In the genomic region with DNA sequence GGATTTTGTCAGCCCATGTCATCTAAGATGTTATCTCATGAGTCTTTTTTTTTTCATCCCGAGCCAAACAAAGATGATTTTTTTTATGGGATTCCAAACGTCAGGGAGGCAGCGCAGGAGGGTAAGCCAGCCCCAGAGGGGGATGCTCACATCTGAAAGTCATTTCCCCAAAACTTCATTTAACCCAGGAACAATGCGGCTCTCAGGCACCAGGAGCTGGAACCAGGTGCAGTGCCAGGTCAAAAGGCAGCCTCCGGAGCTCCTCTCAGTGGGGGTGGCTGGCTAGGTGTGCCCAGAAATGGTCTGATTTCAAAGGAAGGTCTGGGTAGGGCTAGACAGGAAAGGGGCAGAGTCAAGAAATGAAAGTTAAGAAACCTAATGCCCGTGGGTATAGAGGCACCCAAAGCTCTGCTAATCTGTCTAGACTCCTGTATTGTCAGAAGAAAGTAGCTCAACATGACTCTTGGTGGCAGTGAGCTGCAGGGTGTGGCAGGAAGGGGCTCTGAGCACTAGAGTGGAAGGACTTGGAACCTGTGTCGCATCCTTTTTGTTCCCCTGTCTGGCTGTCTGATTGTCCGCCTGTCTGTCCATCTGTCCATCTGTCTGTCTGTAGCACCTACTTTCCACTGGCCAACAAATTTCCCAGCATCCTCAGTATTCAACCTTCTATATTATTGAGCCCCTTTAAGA, we compare ENCODE assay signal across 9 mouse cellular contexts.
A peak's percentile ranks its signal among the peaks of the same experiment; 100 is the strongest.
DNase-seq lines count a peak whose midpoint lies in the region; ATAC-seq and TF ChIP-seq lines count a peak whose summit lies in the region.
"Had no signal": no experiment of that assay in that cellular context is flagged by ENCODE, and none has a peak within 500 bp of the region (broad histone marks: within the 10 kb centered on the region; RNA-seq: fewer than 3 reads in every experiment).

No protein-coding gene starts in this region.

- no peak overlapping the region for H3K9ac ChIP-seq in intestine, postnatal 0 days (ENCODE audit: low read depth, low read length)
- H3K9ac ChIP-seq: liver, embryonic 13.5 days had no signal

- no peaks in the 10 kb centered on the region for H3K9me3 ChIP-seq in embryonic facial prominence, embryonic 10.5 days
- no peaks in the 10 kb centered on the region for H3K9me3 ChIP-seq in intestine, postnatal 0 days (ENCODE audit: control insufficient read depth)
- H3K9me3 ChIP-seq: liver, embryonic 13.5 days had no signal

- H3K4me2 ChIP-seq in intestine, postnatal 0 days (replicated peaks; ENCODE audit: low read depth) = peak overlapping the region; percentile 27
- H3K4me2 ChIP-seq: liver, embryonic 13.5 days had no signal

- peaks cover 48% of the 10 kb centered on the region for H3K4me1 ChIP-seq in embryonic facial prominence, embryonic 10.5 days
- H3K4me1 ChIP-seq in intestine, postnatal 0 days (replicated peaks; ENCODE audit: control insufficient read depth, insufficient read depth, low read length) = 0 out of 2 replicates have a peak, but pooled peaks cover 3% of the 10 kb centered on the region

- no peak for TF ChIP-seq CTCF in left cerebral cortex, adult 2 months (IDR thresholded peaks at IDR 0.05)
- TF ChIP-seq CTCF in intestine, postnatal 0 days (IDR thresholded peaks at IDR 0.05; ENCODE audit: low read depth) = no peak

- 16% methylated on average over 8 of the region's 8 CpGs for WGBS in embryonic facial prominence, embryonic 10.5 days
- WGBS in intestine, postnatal 0 days = 31% methylated on average over 8 of the region's 8 CpGs

- ATAC-seq in intestine, postnatal 0 days = no peak

- H3K4me3 ChIP-seq in left cerebral cortex, adult 2 months = peak overlapping the region; percentile 28
- peak overlapping the region; percentile 38 for H3K4me3 ChIP-seq in embryonic facial prominence, embryonic 10.5 days
- H3K4me3 ChIP-seq in intestine, postnatal 0 days (ENCODE audit: low read depth, low read length) = no peak overlapping the region
- H3K4me3 ChIP-seq: liver, embryonic 13.5 days had no signal

- intact Hi-C loops in left cerebral cortex, adult 2 months (cut with DNase I) = loop anchor here (1.0 to 5.0 kb wide), 3 partner anchors 82 to 527 kb away; a partner anchor contains a TSS
- intact Hi-C loops in left cerebral cortex, postnatal 25 days (cut with DNase I) = loop anchor here (5.0 to 10.0 kb wide), 2 partner anchors 82 to 445 kb away; no protein-coding TSS in a partner anchor

- no peaks in the 10 kb centered on the region for H3K27me3 ChIP-seq in embryonic facial prominence, embryonic 10.5 days (replicated peaks; ENCODE audit: low read depth, poor library complexity, severe bottlenecking)
- H3K27me3 ChIP-seq in intestine, postnatal 0 days (replicated peaks; ENCODE audit: control insufficient read depth, insufficient read depth, low read length) = no peaks in the 10 kb centered on the region
- H3K27me3 ChIP-seq: liver, embryonic 13.5 days had no signal

- H3K36me3 ChIP-seq in embryonic facial prominence, embryonic 10.5 days (replicated peaks) = no peaks in the 10 kb centered on the region
- H3K36me3 ChIP-seq in intestine, postnatal 0 days (ENCODE audit: control insufficient read depth, insufficient read depth) = no peaks in the 10 kb centered on the region
- H3K36me3 ChIP-seq: liver, embryonic 13.5 days had no signal

- no peak for DNase-seq in left cerebral cortex, adult 2 months (ENCODE audit: extremely low spot score in 1 of 2, low spot score in 2 of 2)
- no peak for DNase-seq in left cerebral cortex, postnatal 25 days (ENCODE audit: low spot score in 2 of 2)
- DNase-seq in embryonic facial prominence, embryonic 10.5 days (ENCODE audit: low spot score) = peak; percentile 78
- DNase-seq in naive thymus-derived CD4-positive, alpha-beta T cell, adult 2 months (ENCODE audit: low read depth) = peak; percentile 5
- DNase-seq in adrenal gland, adult 18-20 months (ENCODE audit: low spot score in 2 of 2) = no peak
- DNase-seq in frontal cortex, postnatal 36 days (ENCODE audit: low spot score in 2 of 2) = no peak
- DNase-seq in layer of hippocampus, adult 9-11 months = no peak
- DNase-seq: liver, embryonic 13.5 days had no signal

- peak overlapping the region; percentile 61 for H3K27ac ChIP-seq in left cerebral cortex, adult 2 months
- peak overlapping the region; percentile 82 for H3K27ac ChIP-seq in embryonic facial prominence, embryonic 10.5 days (replicated peaks)
- no peak overlapping the region for H3K27ac ChIP-seq in intestine, postnatal 0 days (ENCODE audit: low read depth, low read length)
- H3K27ac ChIP-seq: liver, embryonic 13.5 days had no signal

Comparison
In these comparisons a context has a peak if more than half of its experiments do, and no peak if none do; other contexts are left out.
1. DNase-seq: peak in embryonic facial prominence, embryonic 10.5 days (single experiment) and naive thymus-derived CD4-positive, alpha-beta T cell, adult 2 months (single experiment); none in left cerebral cortex, adult 2 months (0 of 2), left cerebral cortex, postnatal 25 days (0 of 2), adrenal gland, adult 18-20 months (0 of 2), frontal cortex, postnatal 36 days (0 of 2) and layer of hippocampus, adult 9-11 months (single experiment).